Comparison of ENCODE assay signal across 8 mouse cellular contexts in the genomic region with DNA sequence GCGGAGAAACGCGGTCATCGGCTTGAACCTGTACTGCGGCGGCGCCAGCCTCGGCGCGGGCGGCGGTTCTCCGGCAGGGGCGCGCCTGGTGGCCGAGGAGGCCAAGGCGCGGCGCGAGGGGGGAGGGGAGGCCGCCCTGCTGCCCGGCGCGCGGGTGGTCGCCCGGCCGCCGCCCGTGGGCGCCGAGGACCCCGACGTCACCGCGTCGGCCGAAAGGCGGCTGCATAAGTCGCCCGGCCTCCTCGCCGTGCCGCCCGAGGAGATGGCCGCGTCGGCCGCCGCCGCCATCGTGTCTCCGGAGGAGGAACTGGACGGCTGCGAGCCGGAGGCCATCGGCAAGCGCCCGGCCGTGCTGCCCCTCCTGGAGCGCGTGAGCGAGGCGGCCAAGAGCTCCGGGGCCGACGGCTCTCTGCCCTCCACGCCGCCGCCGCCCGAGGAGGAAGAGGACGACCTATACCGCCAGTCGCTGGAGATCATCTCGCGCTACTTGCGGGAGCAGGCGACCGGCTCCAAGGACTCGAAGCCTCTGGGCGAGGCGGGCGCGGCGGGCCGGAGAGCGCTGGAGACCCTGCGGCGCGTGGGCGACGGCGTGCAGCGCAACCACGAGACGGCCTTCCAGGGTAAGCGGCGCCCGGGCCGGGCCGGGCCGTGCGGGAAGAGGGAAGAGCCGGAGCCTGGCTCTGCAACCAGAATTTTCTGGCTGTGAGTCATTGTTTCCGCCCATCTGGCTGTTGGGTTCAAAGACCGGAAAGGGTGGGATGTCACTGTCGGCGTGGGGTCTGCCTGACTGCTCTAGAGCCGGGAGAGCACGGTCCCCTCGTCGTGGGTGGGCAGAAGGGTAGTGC. TPM values are rescaled to one million over a fixed set of nuclear protein-coding genes. Genes with fewer than 3 reads are reported as not detected.
A peak's percentile ranks its signal among the peaks of the same experiment; 100 is the strongest.
DNase-seq lines count a peak whose midpoint lies in the region; ATAC-seq lines count a peak whose summit lies in the region.

No protein-coding gene starts in this region.

- H3K4me3 ChIP-seq in embryonic facial prominence, embryonic 14.5 days (ENCODE audit: low read depth, low read length): peak overlapping the region; percentile 99
- peak overlapping the region; percentile 97 for H3K4me3 ChIP-seq in liver, embryonic 11.5 days (ENCODE audit: low read depth, low read length)
- H3K4me3 ChIP-seq in stomach, embryonic 16.5 days (replicated peaks; ENCODE audit: low read length): peak overlapping the region; percentile 91

- peak; percentile 53 for ATAC-seq in embryonic facial prominence, embryonic 14.5 days (ENCODE audit: low read depth)
- peak; percentile 26 for ATAC-seq in liver, embryonic 11.5 days (replicated peaks; ENCODE audit: low FRiP score)
- ATAC-seq in stomach, embryonic 16.5 days (ENCODE audit: insufficient read depth, low FRiP score): peak; percentile 49

- H3K36me3 ChIP-seq in embryonic facial prominence, embryonic 14.5 days (ENCODE audit: control insufficient read depth, insufficient read depth, low read length): peaks cover 41% of the 10 kb centered on the region
- peaks cover 22% of the 10 kb centered on the region for H3K36me3 ChIP-seq in liver, embryonic 11.5 days (ENCODE audit: control insufficient read depth, insufficient read depth, low read length)
- H3K36me3 ChIP-seq in stomach, embryonic 16.5 days (ENCODE audit: control insufficient read depth, insufficient read depth, low read length): peaks cover 11% of the 10 kb centered on the region; the same call in 1 of the 2 replicates

- no peaks in the 10 kb centered on the region for H3K27me3 ChIP-seq in embryonic facial prominence, embryonic 14.5 days (replicated peaks; ENCODE audit: control insufficient read depth, insufficient read depth, low read length)
- H3K27me3 ChIP-seq in liver, embryonic 11.5 days (replicated peaks; ENCODE audit: control insufficient read depth, insufficient read depth, low read length): no peaks in the 10 kb centered on the region
- no peaks in the 10 kb centered on the region for H3K27me3 ChIP-seq in stomach, embryonic 16.5 days (ENCODE audit: control insufficient read depth, insufficient read depth, low read length)

- peak overlapping the region; percentile 99 for H3K27ac ChIP-seq in embryonic facial prominence, embryonic 14.5 days (replicated peaks; ENCODE audit: low read depth, low read length)
- H3K27ac ChIP-seq in liver, embryonic 11.5 days (ENCODE audit: low read depth, low read length): peak overlapping the region; percentile 93
- H3K27ac ChIP-seq in stomach, embryonic 16.5 days (ENCODE audit: low read length): peak overlapping the region; percentile 98

- peak overlapping the region; percentile 100 for H3K9ac ChIP-seq in embryonic facial prominence, embryonic 14.5 days (ENCODE audit: low read depth, low read length)
- peak overlapping the region; percentile 100 for H3K9ac ChIP-seq in liver, embryonic 11.5 days (ENCODE audit: low read depth, low read length)
- peak overlapping the region; percentile 100 for H3K9ac ChIP-seq in stomach, embryonic 16.5 days (ENCODE audit: low read length)

- peak overlapping the region; percentile 75 for H3K4me2 ChIP-seq in embryonic facial prominence, embryonic 14.5 days (ENCODE audit: low read depth, low read length)
- peak overlapping the region; percentile 88 for H3K4me2 ChIP-seq in liver, embryonic 11.5 days
- peak overlapping the region; percentile 81 for H3K4me2 ChIP-seq in stomach, embryonic 16.5 days (ENCODE audit: low read depth, low read length)

- H3K9me3 ChIP-seq in embryonic facial prominence, embryonic 14.5 days (ENCODE audit: control insufficient read depth, low read length): no peaks in the 10 kb centered on the region
- H3K9me3 ChIP-seq in liver, embryonic 11.5 days (ENCODE audit: control insufficient read depth, low read length): no peaks in the 10 kb centered on the region
- H3K9me3 ChIP-seq in stomach, embryonic 16.5 days (replicated peaks; ENCODE audit: control insufficient read depth, low read length): no peaks in the 10 kb centered on the region

- H3K4me1 ChIP-seq in embryonic facial prominence, embryonic 14.5 days (ENCODE audit: control insufficient read depth, insufficient read depth, low read length): peaks cover 26% of the 10 kb centered on the region
- peaks cover 39% of the 10 kb centered on the region for H3K4me1 ChIP-seq in liver, embryonic 11.5 days (replicated peaks; ENCODE audit: control insufficient read depth, insufficient read depth, low read length)
- H3K4me1 ChIP-seq in stomach, embryonic 16.5 days (ENCODE audit: control insufficient read depth, insufficient read depth, low read length): peaks cover 31% of the 10 kb centered on the region

- DNase-seq in 416B (ENCODE audit: low read depth): peak; percentile 91
- DNase-seq in adrenal gland, adult 8-10 months: peak; percentile 74
- DNase-seq in embryonic facial prominence, embryonic 14.5 days (ENCODE audit: low spot score): peak; percentile 93
- peak; percentile 88 for DNase-seq in heart, adult 8-10 months (ENCODE audit: low spot score)
- peak; percentile 67 to 68 for DNase-seq in kidney, adult 8-10 months
- peak; percentile 66 for DNase-seq in liver, embryonic 11.5 days (ENCODE audit: low spot score)
- peak; percentile 83 for DNase-seq in naive thymus-derived CD4-positive, alpha-beta T cell, adult 2 months (ENCODE audit: low read depth)

- under 1% methylated on average over 43 of the region's 113 CpGs for WGBS in embryonic facial prominence, embryonic 14.5 days
- under 1% methylated on average over 103 of the region's 113 CpGs for whole genome bisulfite sequencing in liver, embryonic 11.5 days
- under 1% methylated on average over 113 of the region's 113 CpGs for WGBS in stomach, embryonic 16.5 days

RNA-seq across cellular contexts. Expression of gene Mcl1, which starts 0.5 kb away (rescaled TPM):
- 100 to 1,000 TPM; 177 to 189 (median 179) TPM for total RNA-seq in adrenal gland, adult 8-10 months (2022)
- polyA plus RNA-seq in embryonic facial prominence, embryonic 14.5 days (2014; fragmentation: Nextera tagmentation; extraction: Ambion mirVana): 62.0 and 65.8 TPM in 2 replicates
- 100 to 1,000 TPM; 123 to 159 (median 134) TPM for total RNA-seq in heart, adult 8-10 months (2022)
- polyA plus RNA-seq in liver, embryonic 11.5 days (2014; fragmentation: Nextera tagmentation; extraction: Ambion mirVana): 52.2 and 57.7 TPM in 2 replicates
- polyA plus RNA-seq in stomach, embryonic 16.5 days (2015; fragmentation: Nextera tagmentation; extraction: Ambion mirVana): 16.5 and 20.5 TPM in 2 replicates

RNA-seq across cellular contexts. Expression of gene Adamtsl4, which starts 28.6 kb away (rescaled TPM):
- 10 to 100 TPM in 1 of 4 experiments, 1 to 10 TPM in 3; 4.3 to 10.2 (median 6.4) TPM for total RNA-seq in adrenal gland, adult 8-10 months (2022)
- polyA plus RNA-seq in embryonic facial prominence, embryonic 14.5 days (2014; fragmentation: Nextera tagmentation; extraction: Ambion mirVana): 2.8 and 3.8 TPM in 2 replicates
- total RNA-seq in heart, adult 8-10 months (2022): 10 to 100 TPM; 35.5 to 60.3 (median 45.4) TPM
- polyA plus RNA-seq in liver, embryonic 11.5 days (2014; fragmentation: Nextera tagmentation; extraction: Ambion mirVana): 0.38 and 1.2 TPM in 2 replicates
- polyA plus RNA-seq in stomach, embryonic 16.5 days (2015; fragmentation: Nextera tagmentation; extraction: Ambion mirVana): 13.3 and 20.5 TPM in 2 replicates

RNA-seq across cellular contexts. Expression of gene Ensa, which starts 34.3 kb away (rescaled TPM):
- 100 to 1,000 TPM; 102 to 141 (median 119) TPM for total RNA-seq in adrenal gland, adult 8-10 months (2022)
- polyA plus RNA-seq in embryonic facial prominence, embryonic 14.5 days (2014; fragmentation: Nextera tagmentation; extraction: Ambion mirVana): 59.8 and 66.9 TPM in 2 replicates
- total RNA-seq in heart, adult 8-10 months (2022): 10 to 100 TPM; 77.2 to 84.9 (median 80.6) TPM
- polyA plus RNA-seq in liver, embryonic 11.5 days (2014; fragmentation: Nextera tagmentation; extraction: Ambion mirVana): 51.3 and 55.8 TPM in 2 replicates
- polyA plus RNA-seq in stomach, embryonic 16.5 days (2015; fragmentation: Nextera tagmentation; extraction: Ambion mirVana): 70.3 and 73.0 TPM in 2 replicates

Comparison
In these comparisons a context has a peak if more than half of its experiments do, and no peak if none do; other contexts are left out.
1. Peak in every context shown above with its lines: DNase-seq, ATAC-seq, H3K4me3 ChIP-seq and H3K27ac ChIP-seq.